Mouse (Mus musculus) limb, embryonic 10.5 days (tissue): ENCODE results near the gene Sgsm3. TPM values are rescaled to one million over a fixed set of nuclear protein-coding genes. Genes with fewer than 3 reads are reported as not detected.

ENCODE experiments used
- DNase-seq: peaks from one replicate; pipeline ENCODE4 v3.0.0-alpha.2; 2017; ENCODE audit warnings: low spot score
- H3K27ac ChIP-seq: fragments of 300-500 bp; sonication (generic); 2 replicates; pipeline ENCODE4 v1.5.1; 2016; ENCODE audit warnings: mild to moderate bottlenecking
- H3K27me3 ChIP-seq: fragments of 300-500 bp; sonication (generic); 2 replicates; pipeline ENCODE4 v1.6.1; 2016; ENCODE audit warnings: low read depth, mild to moderate bottlenecking; ENCODE audit not compliant: poor library complexity, severe bottlenecking
- H3K36me3 ChIP-seq: fragments of 300-500 bp; sonication (generic); 2 replicates; pipeline ENCODE4 v1.6.1; 2016; ENCODE audit warnings: mild to moderate bottlenecking, moderate library complexity
- H3K4me1 ChIP-seq: fragments of 300-500 bp; sonication (generic); 2 replicates; pipeline ENCODE4 v1.6.1; 2016
- H3K4me3 ChIP-seq: fragments of 300-500 bp; sonication (generic); 2 replicates; pipeline ENCODE4 v1.5.1; 2016; ENCODE audit warnings: mild to moderate bottlenecking, moderate library complexity
- H3K9me3 ChIP-seq: fragments of 300-500 bp; sonication (generic); replicated peaks from 2 replicates; pipeline ENCODE4 v1.6.1; 2016; ENCODE audit warnings: mild to moderate bottlenecking
- WGBS: fragments of 180-500 bp; shearing (Covaris S2); methylation state at CpG from one replicate; pipeline ENCODE4 v1.1.7; 2016; 5-methylcytosine and 5-hydroxymethylcytosine counted together
- microRNA-seq: library from miRNA; unstranded; fragments of <30 nt; microRNA quantifications from one replicate; pipeline ENCODE4, GENCODE M21; 2017
- polyA plus RNA-seq: library from polyadenylated mRNA; unstranded; fragments of >200 nt; fragmentation: Nextera tagmentation; extraction: Ambion mirVana; gene quantifications from 2 replicates; pipeline ENCODE4 v1.2.1, GENCODE M21; 2016

Gene Sgsm3
- polyA plus RNA-seq, 1 experiment from 2014 or later, result 29.1 TPM

GRCm38 (mm10) chr15:81060975-81061374 is 83.4 kb downstream of the Sgsm3 start:
- Histone ChIP-seq H3K4me3 (no peak overlapping the region), H3K27me3 (no peaks in the 10 kb centered on the region), H3K4me1 (peaks cover 37% of the 10 kb centered on the region), H3K27ac (no peak overlapping the region), H3K9me3 (no peaks in the 10 kb centered on the region), H3K36me3 (0 out of 2 replicates have a peak, but pooled peaks cover 2% of the 10 kb centered on the region)
- 82% methylated on average over 2 of the region's 2 CpGs for WGBS
- no peak for DNase-seq

Small RNA genes within 50 kb of the gene (microRNA-seq; reads per million reads assigned to microRNA genes)
- 17.9 reads per million, percentile 27 among the genes with 10 or more reads in this experiment for gene Mir5113

Other genes with a start within 250 kb of the Sgsm3 start
- gene Adsl, start 29.3 kb upstream of the Sgsm3 start, polyA plus RNA-seq, result 213 and 259 TPM in 2 replicates
- gene Mrtfa, start 213.0 kb downstream of the Sgsm3 start, polyA plus RNA-seq, result 24.0 and 24.9 TPM in 2 replicates